Mouse (Mus musculus) retina, adult 2 months (tissue): Measurements from ENCODE around the gene Ap2a2.

Experiments used
- DNase-seq: peaks from one replicate; pipeline ENCODE4 v3.0.0-alpha.2; 2012; ENCODE audit warnings: low read depth, low spot score

Gene Ap2a2

GRCm38 (mm10) chr7:141561682-141562391, at the start of gene Ap2a2:
TSS of gene Ap2a2 (plus strand) at chr7:141562173.
- DNase-seq: peak; percentile 89

- DNase-seq: no peak
Observed at GRCm38 (mm10) chr7:141517638-141518037, 44.3 kb upstream of the Ap2a2 start.

- DNase-seq: no peak
Observed at GRCm38 (mm10) chr7:141518296-141518695, 43.7 kb upstream of the Ap2a2 start.

GRCm38 (mm10) chr7:141518926-141519325, 43.0 kb upstream of the Ap2a2 start:
- DNase-seq: no peak

- no peak for DNase-seq
Observed at GRCm38 (mm10) chr7:141519795-141520194, 42.2 kb upstream of the Ap2a2 start.

GRCm38 (mm10) chr7:141523007-141523406, 39.0 kb upstream of the Ap2a2 start:
- no peak for DNase-seq

GRCm38 (mm10) chr7:141524271-141524670, 37.7 kb upstream of the Ap2a2 start:
- DNase-seq: no peak

- peak; percentile 62 for DNase-seq
Observed at GRCm38 (mm10) chr7:141524760-141525579, 37.0 kb upstream of the Ap2a2 start.

GRCm38 (mm10) chr7:141525580-141525925, 36.4 kb upstream of the Ap2a2 start:
- no peak for DNase-seq

- no peak for DNase-seq
Observed at GRCm38 (mm10) chr7:141535570-141535969, 26.4 kb upstream of the Ap2a2 start.

- no peak for DNase-seq
Observed at GRCm38 (mm10) chr7:141538852-141539555, 23.0 kb upstream of the Ap2a2 start.

- DNase-seq: peak; percentile 96
Observed at GRCm38 (mm10) chr7:141539556-141540311, 22.2 kb upstream of the Ap2a2 start, which contains the start of gene Chid1. TSS of gene Chid1 (minus strand) at chr7:141539857.

- no peak for DNase-seq
Observed at GRCm38 (mm10) chr7:141540312-141541081, 21.5 kb upstream of the Ap2a2 start.

GRCm38 (mm10) chr7:141541681-141542080, 20.3 kb upstream of the Ap2a2 start:
- no peak for DNase-seq

GRCm38 (mm10) chr7:141542588-141542987, 19.4 kb upstream of the Ap2a2 start:
- no peak for DNase-seq

GRCm38 (mm10) chr7:141544654-141545053, 17.3 kb upstream of the Ap2a2 start:
- DNase-seq: no peak

- DNase-seq: no peak
Observed at GRCm38 (mm10) chr7:141549432-141550061, 12.4 kb upstream of the Ap2a2 start.

GRCm38 (mm10) chr7:141550464-141550863, 11.5 kb upstream of the Ap2a2 start:
- DNase-seq: no peak

GRCm38 (mm10) chr7:141558329-141558776, 3.6 kb upstream of the Ap2a2 start:
- no peak for DNase-seq

GRCm38 (mm10) chr7:141558946-141559345, 3.0 kb upstream of the Ap2a2 start:
- no peak for DNase-seq
